Mouse (Mus musculus) E14TG2a.4 (cell line): ENCODE measurements around the gene Gm20388.

Source experiments
- CTCF ChIP-seq: conservative IDR thresholded peaks from 2 replicates; pipeline ENCODE4 v1.5.1; 2014; ENCODE audit warnings: low read length
- NANOG ChIP-seq: IDR thresholded peaks from 2 replicates; pipeline ENCODE4 v1.6.1; 2014; ENCODE audit warnings: borderline replicate concordance, low read length, mixed read lengths
- POU5F1 ChIP-seq: IDR thresholded peaks from 2 replicates; pipeline ENCODE4 v1.6.1; 2014; ENCODE audit warnings: low read length, borderline replicate concordance

DNA sequence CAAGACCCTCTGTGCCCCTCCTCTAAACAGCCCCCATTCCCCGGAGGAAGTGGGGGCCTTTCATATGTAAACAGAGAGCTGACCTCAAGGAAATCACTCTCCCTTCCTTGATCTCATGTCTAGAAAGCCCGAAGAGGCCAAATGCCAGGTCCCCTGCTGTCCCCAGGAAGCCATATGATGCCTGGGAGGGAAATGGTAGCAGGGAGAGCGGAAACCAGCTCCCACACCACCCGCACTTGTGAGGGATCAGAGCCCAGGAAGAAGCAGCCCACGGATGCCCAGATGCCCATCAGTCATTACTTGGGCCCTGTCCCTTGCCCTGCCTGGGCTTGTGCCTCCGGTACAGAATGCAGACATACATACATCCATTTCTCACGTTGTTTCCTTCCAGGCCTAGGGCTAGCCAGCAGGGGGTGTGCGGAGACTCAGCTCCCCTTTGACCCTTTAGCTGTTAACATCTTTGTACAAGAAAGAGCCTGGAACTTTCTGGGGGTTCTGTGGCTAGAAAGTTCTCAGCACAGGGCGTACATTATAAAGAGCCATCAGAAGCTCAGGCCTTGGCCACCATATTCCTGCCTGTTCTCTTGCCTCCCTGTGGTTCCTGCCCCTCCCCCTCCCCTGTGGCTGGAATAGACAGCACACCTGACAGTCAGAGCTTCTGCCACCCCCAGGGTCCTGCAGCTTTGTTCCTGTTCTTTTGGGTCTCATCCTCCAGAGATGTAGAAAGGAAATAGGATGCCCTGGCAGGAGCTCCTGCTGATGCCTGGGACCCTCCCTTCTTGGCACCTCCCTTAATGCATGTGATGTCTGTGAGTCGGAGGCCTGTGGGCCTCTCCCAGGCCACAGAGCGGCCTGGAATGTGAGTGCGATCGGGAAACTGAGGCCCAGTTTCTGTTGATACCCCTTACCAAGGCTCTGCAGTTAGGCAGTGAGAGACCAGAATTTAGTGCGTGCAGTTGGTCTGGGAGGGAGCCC is 497.9 kb downstream of the Gm20388 start:
- no peak for TF ChIP-seq CTCF
- TF ChIP-seq NANOG: no peak
- TF ChIP-seq POU5F1: peak; percentile 29; the same call in 1 of the 2 replicates
